Mouse (Mus musculus): ENCODE measurements around the gene Hap1. TPM values are rescaled to one million over a fixed set of nuclear protein-coding genes. Genes with fewer than 3 reads are reported as not detected.

The Hap1 gene
- total and polyA plus RNA-seq, 3 experiments: 6.6 to 34.8 TPM; not detected in 1

DNA sequence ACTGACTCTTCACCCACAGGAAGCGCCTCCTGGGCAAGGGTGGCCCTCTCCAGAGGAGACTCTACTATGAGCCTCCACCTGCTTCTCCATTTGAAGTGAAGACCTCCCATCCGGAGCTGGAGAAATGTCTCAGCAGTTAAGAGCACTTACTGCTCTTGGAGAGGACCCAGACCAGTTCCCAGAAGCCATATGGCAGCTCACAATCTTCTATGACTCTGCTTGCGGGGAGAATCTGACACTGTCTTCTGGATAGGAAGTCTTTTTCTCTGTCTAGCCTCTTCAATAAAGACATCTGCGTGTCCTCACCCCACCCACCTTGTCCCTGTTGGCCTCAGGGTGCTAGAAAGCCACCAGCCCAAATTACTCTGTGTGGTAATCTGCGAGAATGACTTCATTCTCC is 37.0 kb upstream of the Hap1 start:
- peaks cover 0 to 12% of the 10 kb centered on the region in 2 experiments; a peak in 2 of 4 replicates for H3K36me3 ChIP-seq (ENCODE audit: control insufficient read depth in 1 of 2, insufficient read depth in 2 of 2, low read length in 2 of 2)
- no peak overlapping the region for H3K4me3 ChIP-seq (ENCODE audit: control insufficient read depth in 1 of 2, insufficient read depth in 1 of 2, low read depth in 2 of 2, low read length in 2 of 2)
- no peaks in the 10 kb centered on the region for H3K27me3 ChIP-seq (ENCODE audit: control insufficient read depth in 1 of 2, insufficient read depth in 2 of 2, low read length in 2 of 2)
- H3K27ac ChIP-seq (ENCODE audit: control insufficient read depth, low read depth, low read length): no peak overlapping the region
- DNase-seq (ENCODE audit: low read depth, low spot score): no peak
- TF ChIP-seq NRF1 (IDR thresholded peaks at IDR 0.05; ENCODE audit: insufficient read depth, low read depth, low read length, poor library complexity, severe bottlenecking) (no peak), USF2 (IDR thresholded peaks at IDR 0.05; ENCODE audit: borderline replicate concordance in 1 of 2, insufficient read depth in 1 of 2, low read depth in 1 of 2, low read length in 2 of 2) (no peak), USF1 (IDR thresholded peaks at IDR 0.05; ENCODE audit: low read depth, low read length) (no peak), POLR2A (IDR thresholded peaks at IDR 0.05; ENCODE audit: control insufficient read depth in 1 of 2, insufficient read depth in 1 of 2, low read depth in 1 of 2, low read length in 2 of 2, poor library complexity in 1 of 2) (no peak), TCF12 (IDR thresholded peaks at IDR 0.05; ENCODE audit: low read depth, low read length) (no peak), UBTF (IDR thresholded peaks at IDR 0.05; ENCODE audit: borderline replicate concordance, insufficient read depth, low read depth, low read length) (no peak), RCOR1 (IDR thresholded peaks at IDR 0.05; ENCODE audit: low read depth, low read length) (no peak), ELF1 (IDR thresholded peaks at IDR 0.05; ENCODE audit: low read depth, low read length) (no peak), GABPA (IDR thresholded peaks at IDR 0.05; ENCODE audit: low read depth, low read length) (no peak)
- H3K9me3 ChIP-seq (replicated peaks; ENCODE audit: insufficient read depth, low read length): no peaks in the 10 kb centered on the region
- peaks cover 0 to 29% of the 10 kb centered on the region in 2 experiments; a peak in 2 of 4 replicates for H3K4me1 ChIP-seq (ENCODE audit: control insufficient read depth in 1 of 2, insufficient read depth in 2 of 2, low read length in 2 of 2)
- no peaks in the 10 kb centered on the region for H3K79me2 ChIP-seq (ENCODE audit: control insufficient read depth, insufficient read depth, low read length, poor library complexity)
- no peak overlapping the region for H3K9ac ChIP-seq (ENCODE audit: control insufficient read depth, low read depth, low read length, poor library complexity, severe bottlenecking)

DNA sequence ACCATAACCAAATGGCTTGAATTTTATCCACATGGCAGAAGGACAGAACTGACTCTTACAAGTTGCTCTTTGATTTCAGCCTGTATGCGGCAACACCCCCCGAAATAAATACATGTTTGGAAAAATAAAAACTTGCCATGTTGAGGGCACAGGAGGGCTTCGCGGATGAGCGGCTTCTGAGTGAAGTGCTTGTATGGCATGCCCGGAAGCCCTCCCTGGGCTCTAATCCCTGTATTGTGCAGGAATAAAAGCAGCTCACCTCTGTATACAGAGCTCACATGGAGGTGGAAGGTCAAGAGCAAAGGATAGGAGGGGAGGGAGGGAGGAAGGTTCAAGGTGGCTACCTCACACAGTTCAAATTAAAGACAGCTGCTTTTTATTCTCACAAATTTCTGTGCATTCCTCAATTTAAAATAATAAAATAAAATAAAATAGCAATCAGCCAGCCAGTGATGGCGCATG is 36.0 kb upstream of the Hap1 start:
- DNase-seq (ENCODE audit: low read depth, low spot score): no peak
- H3K27me3 ChIP-seq (ENCODE audit: control insufficient read depth in 1 of 2, insufficient read depth in 2 of 2, low read length in 2 of 2): no peaks in the 10 kb centered on the region; a peak in 1 of 4 replicates
- H3K4me3 ChIP-seq (ENCODE audit: control insufficient read depth in 1 of 2, insufficient read depth in 1 of 2, low read depth in 2 of 2, low read length in 2 of 2): no peak overlapping the region
- no peak overlapping the region for H3K27ac ChIP-seq (ENCODE audit: control insufficient read depth, low read depth, low read length)
- H3K9ac ChIP-seq (ENCODE audit: control insufficient read depth, low read depth, low read length, poor library complexity, severe bottlenecking): no peak overlapping the region
- H3K9me3 ChIP-seq (replicated peaks; ENCODE audit: insufficient read depth, low read length): no peaks in the 10 kb centered on the region
- TF ChIP-seq JUND (IDR thresholded peaks at IDR 0.05; ENCODE audit: low read depth, low read length) (no peak), SMC3 (IDR thresholded peaks at IDR 0.05; ENCODE audit: low read depth, low read length) (no peak), GABPA (IDR thresholded peaks at IDR 0.05; ENCODE audit: low read depth, low read length) (no peak), GATA1 (IDR thresholded peaks at IDR 0.05; ENCODE audit: low read depth, low read length) (no peak)
- no peaks in the 10 kb centered on the region for H3K79me2 ChIP-seq (ENCODE audit: control insufficient read depth, insufficient read depth, low read length, poor library complexity)
- H3K36me3 ChIP-seq (ENCODE audit: control insufficient read depth in 1 of 2, insufficient read depth in 2 of 2, low read length in 2 of 2): peaks cover 0 to 12% of the 10 kb centered on the region in 2 experiments; a peak in 2 of 4 replicates
- H3K4me1 ChIP-seq (ENCODE audit: control insufficient read depth in 1 of 2, insufficient read depth in 2 of 2, low read length in 2 of 2): peaks cover 0 to 28% of the 10 kb centered on the region in 2 experiments; a peak in 2 of 4 replicates
